Mouse (Mus musculus) midbrain, embryonic 14.5 days (tissue): ENCODE measurements at regions not wholly inside any gene's neighbourhood (a gene's known extent, or its start where the extent isn't known, plus 50 kb on each side); places are given as distances from the start of the nearest gene placed in this dataset.

Experiments
- ATAC-seq: fragments of 200-750 bp; cut with Nextera tagmentation; 2 replicates; pipeline ENCODE4 v1.8.0; 2017; ENCODE audit warnings: moderate number of reproducible peaks, moderate library complexity; ENCODE audit not compliant: low FRiP score, low TSS enrichment
- DNase-seq: peaks from one replicate; pipeline ENCODE4 v3.0.0-alpha.2; 2015
- H3K27ac ChIP-seq: fragments of 300-500 bp; sonication (generic); replicated peaks from 2 replicates; pipeline ENCODE4 v1.5.1; 2014; ENCODE audit warnings: mild to moderate bottlenecking, low read depth, low read length, moderate library complexity
- H3K27me3 ChIP-seq: fragments of 300-500 bp; sonication (generic); 2 replicates; pipeline ENCODE4 v1.6.1; 2014; ENCODE audit warnings: low read length, control low read depth, mixed read lengths; ENCODE audit not compliant: control insufficient read depth, insufficient read depth
- H3K36me3 ChIP-seq: fragments of 300-500 bp; sonication (generic); 2 replicates; pipeline ENCODE4 v1.6.1; 2014; ENCODE audit warnings: low read length, control low read depth; ENCODE audit not compliant: control insufficient read depth, insufficient read depth
- H3K4me1 ChIP-seq: fragments of 300-500 bp; sonication (generic); 2 replicates; pipeline ENCODE4 v1.6.1; 2014; ENCODE audit warnings: mild to moderate bottlenecking, antibody characterized with exemption, low read length, control low read depth; ENCODE audit not compliant: control insufficient read depth, insufficient read depth
- H3K4me2 ChIP-seq: fragments of 300-500 bp; sonication (generic); 2 replicates; pipeline ENCODE4 v1.6.1; 2014; ENCODE audit warnings: mild to moderate bottlenecking, low read length, moderate library complexity
- H3K4me3 ChIP-seq: fragments of 300-500 bp; sonication (generic); replicated peaks from 2 replicates; pipeline ENCODE4 v1.5.1; 2014; ENCODE audit warnings: low read depth, low read length
- H3K9ac ChIP-seq: fragments of 300-500 bp; sonication (generic); replicated peaks from 2 replicates; pipeline ENCODE4 v1.6.1; 2014; ENCODE audit warnings: mild to moderate bottlenecking, low read length, moderate library complexity
- H3K9me3 ChIP-seq: fragments of 300-500 bp; sonication (generic); 2 replicates; pipeline ENCODE4 v1.6.1; 2016; ENCODE audit warnings: low read length, control low read depth, mixed read lengths; ENCODE audit not compliant: control insufficient read depth
- WGBS: fragments of 180-500 bp; shearing (Covaris S2); extraction: QIAGEN DNeasy Blood & Tissue Kit; methylation state at CpG from one replicate; pipeline ENCODE4 v1.1.7; 2014; 5-methylcytosine and 5-hydroxymethylcytosine counted together

DNA sequence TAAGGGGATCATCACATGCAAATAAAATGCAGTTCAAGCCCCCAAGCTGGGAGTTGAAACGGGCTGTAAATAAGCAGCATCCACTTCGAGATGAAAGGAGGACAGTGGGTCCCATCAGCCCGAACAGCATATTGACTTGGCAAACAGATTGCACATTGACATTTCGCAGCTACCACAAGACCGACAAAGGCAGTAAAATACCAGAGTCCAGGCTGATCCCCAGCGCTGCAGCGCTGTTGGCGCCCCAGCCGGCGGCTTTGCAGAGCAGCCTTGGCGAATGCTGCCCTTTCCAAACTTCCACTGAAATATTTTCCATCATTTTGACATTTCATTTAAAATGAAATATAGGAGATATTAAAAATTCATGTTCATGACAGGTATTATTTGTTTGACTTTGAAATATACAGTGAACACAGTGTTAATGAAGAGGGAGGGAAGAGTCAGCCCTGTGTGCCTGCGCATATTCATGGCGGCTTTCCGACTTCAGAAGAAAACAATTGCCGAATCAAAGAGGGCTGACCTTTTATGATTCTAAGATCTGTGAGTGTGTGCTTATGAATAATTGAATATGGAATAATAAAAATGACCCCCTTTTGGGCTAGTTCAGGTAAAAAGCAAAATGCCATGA, 98.4 kb downstream of the Sqor start:
- peak; percentile 61 for DNase-seq
- H3K27ac ChIP-seq, result peak overlapping the region; percentile 72

GRCm38 (mm10) chr2:122863971-122864348, 98.9 kb downstream of the Sqor start:
- peak overlapping the region; percentile 25; the same call in 1 of the 2 replicates for H3K4me2 ChIP-seq
- H3K4me3 ChIP-seq, result no peak overlapping the region
- DNase-seq, result no peak
- H3K9me3 ChIP-seq, result no peaks in the 10 kb centered on the region
- no peaks in the 10 kb centered on the region for H3K4me1 ChIP-seq
- H3K36me3 ChIP-seq, result no peaks in the 10 kb centered on the region
- WGBS, result 41% methylated on average over 1 of the region's 1 CpGs
- no peak overlapping the region for H3K9ac ChIP-seq
- ATAC-seq, result no peak; the same call in 1 of the 2 replicates
- H3K27ac ChIP-seq, result 0 out of 2 replicates have a peak overlapping the region, but pooled peaks have one; percentile 23
- H3K27me3 ChIP-seq, result no peaks in the 10 kb centered on the region

More for the DNA sequence above, 98.4 kb downstream of the Sqor start:
- WGBS, result 58% methylated on average over 15 of the region's 15 CpGs
- Histone ChIP-seq H3K9me3 (no peaks in the 10 kb centered on the region), H3K9ac (no peak overlapping the region), H3K4me2 (peak overlapping the region; percentile 25; the same call in 1 of the 2 replicates), H3K36me3 (no peaks in the 10 kb centered on the region), H3K4me3 (no peak overlapping the region), H3K4me1 (no peaks in the 10 kb centered on the region), H3K27me3 (no peaks in the 10 kb centered on the region)
- peak; percentile 75; the same call in 1 of the 2 replicates for ATAC-seq

- H3K4me1 ChIP-seq, result no peaks in the 10 kb centered on the region
- H3K27ac ChIP-seq, result no peak overlapping the region
- no peak overlapping the region for H3K4me3 ChIP-seq
- H3K9me3 ChIP-seq, result peaks cover 24% of the 10 kb centered on the region
- H3K36me3 ChIP-seq, result no peaks in the 10 kb centered on the region
- no peaks in the 10 kb centered on the region for H3K27me3 ChIP-seq
- no peak overlapping the region for H3K4me2 ChIP-seq
- ATAC-seq (no peak), DNase-seq (no peak)
- H3K9ac ChIP-seq, result no peak overlapping the region
Observed at GRCm38 (mm10) chr2:122887111-122887510, 122.1 kb downstream of the Sqor start.

- Histone ChIP-seq H3K36me3 (no peaks in the 10 kb centered on the region), H3K27me3 (no peaks in the 10 kb centered on the region), H3K4me2 (no peak overlapping the region), H3K4me1 (no peaks in the 10 kb centered on the region), H3K9me3 (peaks cover 24% of the 10 kb centered on the region), H3K27ac (no peak overlapping the region), H3K4me3 (no peak overlapping the region), H3K9ac (no peak overlapping the region)
- DNase-seq (no peak), ATAC-seq (no peak)
Observed at GRCm38 (mm10) chr2:122887526-122887925, 122.5 kb downstream of the Sqor start.

GRCm38 (mm10) chr2:122905129-122906072, 140.4 kb downstream of the Sqor start:
- DNase-seq (peak; percentile 78), ATAC-seq (peak; percentile 68; the same call in 1 of the 2 replicates)
- Histone ChIP-seq H3K27me3 (no peaks in the 10 kb centered on the region), H3K4me3 (no peak overlapping the region), H3K36me3 (no peaks in the 10 kb centered on the region), H3K4me2 (peak overlapping the region; percentile 19; the same call in 1 of the 2 replicates), H3K9ac (0 out of 2 replicates have a peak overlapping the region, but pooled peaks have one; percentile 26), H3K4me1 (peaks cover 16% of the 10 kb centered on the region), H3K27ac (peak overlapping the region; percentile 70), H3K9me3 (no peaks in the 10 kb centered on the region)
- 5% methylated on average over 11 of the region's 11 CpGs for WGBS

- H3K36me3 ChIP-seq, result no peaks in the 10 kb centered on the region
- H3K9ac ChIP-seq, result no peak overlapping the region
- no peak overlapping the region for H3K27ac ChIP-seq
- no peak for ATAC-seq
- peak; percentile 68 for DNase-seq
- no peak overlapping the region for H3K4me3 ChIP-seq
- no peaks in the 10 kb centered on the region for H3K27me3 ChIP-seq
- 84% methylated on average over 1 of the region's 1 CpGs for WGBS
- H3K9me3 ChIP-seq, result no peaks in the 10 kb centered on the region
- no peak overlapping the region for H3K4me2 ChIP-seq
- H3K4me1 ChIP-seq, result no peaks in the 10 kb centered on the region
Observed at GRCm38 (mm10) chr2:122916772-122917171, 151.7 kb downstream of the Sqor start.

GRCm38 (mm10) chr2:122937922-122938321, 172.9 kb downstream of the Sqor start:
- no peaks in the 10 kb centered on the region for H3K9me3 ChIP-seq
- H3K36me3 ChIP-seq, result no peaks in the 10 kb centered on the region
- H3K4me3 ChIP-seq, result no peak overlapping the region
- no peak overlapping the region for H3K27ac ChIP-seq
- H3K4me1 ChIP-seq, result no peaks in the 10 kb centered on the region
- no peaks in the 10 kb centered on the region for H3K27me3 ChIP-seq
- no peak; the same call in 1 of the 2 replicates for ATAC-seq
- no peak overlapping the region for H3K4me2 ChIP-seq
- peak; percentile 62 for DNase-seq
- no peak overlapping the region for H3K9ac ChIP-seq
- WGBS, result 46% methylated on average over 4 of the region's 4 CpGs

- no peak overlapping the region for H3K4me3 ChIP-seq
- H3K4me2 ChIP-seq, result no peak overlapping the region
- H3K9me3 ChIP-seq, result no peaks in the 10 kb centered on the region
- H3K4me1 ChIP-seq, result peaks cover 5% of the 10 kb centered on the region; the same call in 1 of the 2 replicates
- H3K9ac ChIP-seq, result no peak overlapping the region
- no peak overlapping the region for H3K27ac ChIP-seq
- H3K36me3 ChIP-seq, result no peaks in the 10 kb centered on the region
- WGBS, result 15% methylated on average over 2 of the region's 2 CpGs
- DNase-seq, result peak; percentile 39
- no peaks in the 10 kb centered on the region for H3K27me3 ChIP-seq
- no peak for ATAC-seq
Observed at GRCm38 (mm10) chr2:122944841-122945240, 179.8 kb downstream of the Sqor start.
